Mouse (Mus musculus): ENCODE measurements around the gene Hoxd4. TPM values are rescaled to one million over a fixed set of nuclear protein-coding genes. Genes with fewer than 3 reads are reported as not detected.

Hoxd4 gene
- polyA plus RNA-seq, 1 experiment from 2014 or later = 0.78 TPM

- ATAC-seq (ENCODE audit: insufficient number of reproducible peaks, insufficient read depth, low FRiP score, low TSS enrichment, low read depth) = no peak
- peaks cover 59% of the 10 kb centered on the region for H3K27me3 ChIP-seq
Observed at GRCm38 (mm10) chr2:74695383-74695782, 16.3 kb upstream of the Hoxd4 start.

GRCm38 (mm10) chr2:74695813-74696430, 15.8 kb upstream of the Hoxd4 start:
- no peaks in the 10 kb centered on the region for H3K9me3 ChIP-seq
- peak overlapping the region; percentile 93 for H3K9ac ChIP-seq (replicated peaks)
- H3K4me1 ChIP-seq (replicated peaks) = peaks cover 79% of the 10 kb centered on the region

More at GRCm38 (mm10) chr2:74695383-74695782, 16.3 kb upstream of the Hoxd4 start:
- Histone ChIP-seq H3K9ac (replicated peaks) (peak overlapping the region; percentile 93), H3K27ac (peak overlapping the region; percentile 97; the same call in 1 of the 2 replicates), H3K4me3 (replicated peaks) (peak overlapping the region; percentile 66), H3K4me2 (peak overlapping the region; percentile 92), H3K4me1 (replicated peaks) (peaks cover 74% of the 10 kb centered on the region), H3K36me3 (peaks cover 22% of the 10 kb centered on the region), H3K9me3 (no peaks in the 10 kb centered on the region)
- 11% methylated on average over 1 of the region's 1 CpGs for WGBS

GRCm38 (mm10) chr2:74696442-74697335, 15.0 kb upstream of the Hoxd4 start:
- Histone ChIP-seq H3K36me3 (peaks cover 22% of the 10 kb centered on the region), H3K4me1 (replicated peaks) (peaks cover 75% of the 10 kb centered on the region), H3K4me2 (peak overlapping the region; percentile 92), H3K27me3 (peaks cover 62% of the 10 kb centered on the region), H3K4me3 (replicated peaks) (peak overlapping the region; percentile 66), H3K9me3 (no peaks in the 10 kb centered on the region), H3K27ac (peak overlapping the region; percentile 97), H3K9ac (replicated peaks) (peak overlapping the region; percentile 93)
- ATAC-seq (ENCODE audit: insufficient number of reproducible peaks, insufficient read depth, low FRiP score, low TSS enrichment, low read depth) = peak; percentile 16; the same call in 1 of the 2 replicates
- 3% methylated on average over 34 of the region's 34 CpGs for WGBS

More at GRCm38 (mm10) chr2:74695813-74696430, 15.8 kb upstream of the Hoxd4 start:
- Histone ChIP-seq H3K4me2 (peak overlapping the region; percentile 92), H3K27me3 (peaks cover 64% of the 10 kb centered on the region), H3K27ac (peak overlapping the region; percentile 97), H3K36me3 (peaks cover 22% of the 10 kb centered on the region), H3K4me3 (replicated peaks) (peak overlapping the region; percentile 66)
- no peak for ATAC-seq (ENCODE audit: insufficient number of reproducible peaks, insufficient read depth, low FRiP score, low TSS enrichment, low read depth)
- 2% methylated on average over 7 of the region's 7 CpGs for WGBS

- under 1% methylated on average over 43 of the region's 43 CpGs for WGBS
- Histone ChIP-seq H3K9me3 (no peaks in the 10 kb centered on the region), H3K4me3 (replicated peaks) (peak within 1 kb of the TSS; percentile 66), H3K4me2 (peak within 1 kb of the TSS; percentile 92), H3K27ac (peak within 1 kb of the TSS; percentile 97), H3K4me1 (replicated peaks) (peaks cover 68% of the 10 kb centered on the region), H3K27me3 (peaks cover 56% of the 10 kb centered on the region), H3K9ac (replicated peaks) (peak within 1 kb of the TSS; percentile 93), H3K36me3 (peaks cover 16% of the 10 kb centered on the region)
- peak; percentile 49; the same call in 1 of the 2 replicates for ATAC-seq (ENCODE audit: insufficient number of reproducible peaks, insufficient read depth, low FRiP score, low TSS enrichment, low read depth)
Observed at GRCm38 (mm10) chr2:74697567-74698121, 14.1 kb upstream of the Hoxd4 start, which contains the start of gene Hoxd9. Gene Hoxd9 (plus strand): TSS chr2:74697727.

GRCm38 (mm10) chr2:74698201-74699052, 13.3 kb upstream of the Hoxd4 start:
- peak overlapping the region; percentile 97 for H3K27ac ChIP-seq
- WGBS = under 1% methylated on average over 67 of the region's 86 CpGs
- peak overlapping the region; percentile 93 for H3K9ac ChIP-seq (replicated peaks)
- H3K4me2 ChIP-seq = peak overlapping the region; percentile 92
- ATAC-seq (ENCODE audit: insufficient number of reproducible peaks, insufficient read depth, low FRiP score, low TSS enrichment, low read depth) = peak; percentile 1; the same call in 1 of the 2 replicates
- H3K4me3 ChIP-seq (replicated peaks) = peak overlapping the region; percentile 66
- H3K27me3 ChIP-seq = peaks cover 54% of the 10 kb centered on the region
- no peaks in the 10 kb centered on the region for H3K9me3 ChIP-seq
- peaks cover 60% of the 10 kb centered on the region for H3K4me1 ChIP-seq (replicated peaks)
- H3K36me3 ChIP-seq = peaks cover 12% of the 10 kb centered on the region

GRCm38 (mm10) chr2:74699053-74699430, 12.7 kb upstream of the Hoxd4 start:
- peak overlapping the region; percentile 93 for H3K9ac ChIP-seq (replicated peaks)

GRCm38 (mm10) chr2:74699664-74700545, 11.8 kb upstream of the Hoxd4 start:
- no peak for ATAC-seq (ENCODE audit: insufficient number of reproducible peaks, insufficient read depth, low FRiP score, low TSS enrichment, low read depth)
- peaks cover 10% of the 10 kb centered on the region for H3K36me3 ChIP-seq
- peak overlapping the region; percentile 66 for H3K4me3 ChIP-seq (replicated peaks)
- H3K27me3 ChIP-seq = peaks cover 67% of the 10 kb centered on the region
- H3K27ac ChIP-seq = peak overlapping the region; percentile 97
- H3K9ac ChIP-seq (replicated peaks) = peak overlapping the region; percentile 93
- peak overlapping the region; percentile 92 for H3K4me2 ChIP-seq
- H3K4me1 ChIP-seq (replicated peaks) = peaks cover 64% of the 10 kb centered on the region
- no peaks in the 10 kb centered on the region for H3K9me3 ChIP-seq
- WGBS = 5% methylated on average over 23 of the region's 23 CpGs

More at GRCm38 (mm10) chr2:74699053-74699430, 12.7 kb upstream of the Hoxd4 start:
- Histone ChIP-seq H3K4me2 (peak overlapping the region; percentile 92), H3K4me1 (replicated peaks) (peaks cover 65% of the 10 kb centered on the region), H3K4me3 (replicated peaks) (peak overlapping the region; percentile 66), H3K9me3 (no peaks in the 10 kb centered on the region), H3K27ac (peak overlapping the region; percentile 97), H3K36me3 (peaks cover 12% of the 10 kb centered on the region), H3K27me3 (peaks cover 60% of the 10 kb centered on the region)
- ATAC-seq (ENCODE audit: insufficient number of reproducible peaks, insufficient read depth, low FRiP score, low TSS enrichment, low read depth) = no peak
- WGBS = under 1% methylated on average over 17 of the region's 17 CpGs

GRCm38 (mm10) chr2:74700546-74701112, 11.1 kb upstream of the Hoxd4 start:
- Histone ChIP-seq H3K27ac (peak overlapping the region; percentile 97; the same call in 1 of the 2 replicates), H3K9me3 (no peaks in the 10 kb centered on the region), H3K27me3 (peaks cover 64% of the 10 kb centered on the region), H3K4me2 (peak overlapping the region; percentile 92), H3K4me1 (replicated peaks) (peaks cover 58% of the 10 kb centered on the region), H3K36me3 (peaks cover 3% of the 10 kb centered on the region), H3K9ac (replicated peaks) (peak overlapping the region; percentile 93), H3K4me3 (replicated peaks) (peak overlapping the region; percentile 66)
- no peak for ATAC-seq (ENCODE audit: insufficient number of reproducible peaks, insufficient read depth, low FRiP score, low TSS enrichment, low read depth)
- 4% methylated on average over 22 of the region's 22 CpGs for WGBS

GRCm38 (mm10) chr2:74701949-74702819, 9.5 kb upstream of the Hoxd4 start:
- peak overlapping the region; percentile 38; the same call in 1 of the 2 replicates for H3K4me2 ChIP-seq
- H3K4me1 ChIP-seq (replicated peaks) = peaks cover 45% of the 10 kb centered on the region

More at GRCm38 (mm10) chr2:74701949-74702819, 9.5 kb upstream of the Hoxd4 start:
- ATAC-seq (ENCODE audit: insufficient number of reproducible peaks, insufficient read depth, low FRiP score, low TSS enrichment, low read depth) = no peak
- WGBS = 7% methylated on average over 17 of the region's 17 CpGs
- H3K27me3 ChIP-seq = peaks cover 61% of the 10 kb centered on the region
- no peak overlapping the region for H3K27ac ChIP-seq
- no peaks in the 10 kb centered on the region for H3K36me3 ChIP-seq
- H3K9me3 ChIP-seq = no peaks in the 10 kb centered on the region
- H3K9ac ChIP-seq (replicated peaks) = no peak overlapping the region
- H3K4me3 ChIP-seq (replicated peaks) = peak overlapping the region; percentile 21; the same call in 1 of the 2 replicates
